Mouse (Mus musculus): ENCODE results near the gene Hpse2. TPM values are rescaled to one million over a fixed set of nuclear protein-coding genes. Genes with fewer than 3 reads are reported as not detected.

Gene Hpse2
- polyA plus RNA-seq, 1 experiment from 2014 or later, result 3.8 TPM

- ATAC-seq (ENCODE audit: low FRiP score), result no peak
- WGBS, result 73% methylated on average over 4 of the region's 4 CpGs
- no peaks in the 10 kb centered on the region for H3K27me3 ChIP-seq
- no peaks in the 10 kb centered on the region for H3K36me3 ChIP-seq (replicated peaks)
- H3K27ac ChIP-seq, result no peak overlapping the region
- no peaks in the 10 kb centered on the region for H3K4me1 ChIP-seq
- no peak overlapping the region for H3K4me2 ChIP-seq
- no peak overlapping the region for H3K9ac ChIP-seq
- no peak overlapping the region for H3K4me3 ChIP-seq (replicated peaks)
- no peaks in the 10 kb centered on the region for H3K9me3 ChIP-seq
These were observed 559.0 kb downstream of the Hpse2 start for GRCm38 (mm10) chr19:42829196-42829595.

- Histone ChIP-seq H3K4me3 (replicated peaks) (no peak overlapping the region), H3K36me3 (replicated peaks) (no peaks in the 10 kb centered on the region), H3K9ac (no peak overlapping the region), H3K4me1 (no peaks in the 10 kb centered on the region), H3K9me3 (no peaks in the 10 kb centered on the region), H3K4me2 (no peak overlapping the region), H3K27me3 (no peaks in the 10 kb centered on the region), H3K27ac (no peak overlapping the region)
- no peak for ATAC-seq (ENCODE audit: low FRiP score)
- 93% methylated on average over 3 of the region's 3 CpGs for WGBS
These were observed 560.3 kb downstream of the Hpse2 start for GRCm38 (mm10) chr19:42827843-42828242.

DNA sequence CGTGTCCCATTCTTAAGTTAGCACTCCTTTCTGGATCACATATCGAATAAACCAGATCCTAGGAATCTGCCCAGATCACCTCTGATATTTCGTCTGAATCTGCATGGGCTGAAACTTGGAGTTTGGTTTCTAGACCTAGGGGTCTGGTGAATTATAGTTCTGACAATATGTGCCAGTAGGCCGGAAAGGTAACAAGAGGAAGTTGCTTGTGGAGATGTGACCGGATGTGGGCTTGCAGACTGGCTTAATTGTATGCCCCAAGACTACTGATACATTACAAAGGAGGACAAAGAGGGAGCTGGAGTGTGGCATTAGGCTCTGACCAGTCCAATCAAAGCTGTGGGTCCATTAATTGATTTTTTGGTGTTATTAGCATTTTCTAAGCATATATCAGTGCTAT, 568.0 kb downstream of the Hpse2 start:
- H3K36me3 ChIP-seq (replicated peaks), result no peaks in the 10 kb centered on the region
- no peak overlapping the region for H3K27ac ChIP-seq
- WGBS, result 84% methylated on average over 5 of the region's 5 CpGs
- no peaks in the 10 kb centered on the region for H3K27me3 ChIP-seq
- no peak overlapping the region for H3K9ac ChIP-seq
- H3K4me3 ChIP-seq (replicated peaks), result no peak overlapping the region
- no peak for ATAC-seq (ENCODE audit: low FRiP score)
- no peaks in the 10 kb centered on the region for H3K4me1 ChIP-seq
- H3K9me3 ChIP-seq, result no peaks in the 10 kb centered on the region
- H3K4me2 ChIP-seq, result no peak overlapping the region

DNA sequence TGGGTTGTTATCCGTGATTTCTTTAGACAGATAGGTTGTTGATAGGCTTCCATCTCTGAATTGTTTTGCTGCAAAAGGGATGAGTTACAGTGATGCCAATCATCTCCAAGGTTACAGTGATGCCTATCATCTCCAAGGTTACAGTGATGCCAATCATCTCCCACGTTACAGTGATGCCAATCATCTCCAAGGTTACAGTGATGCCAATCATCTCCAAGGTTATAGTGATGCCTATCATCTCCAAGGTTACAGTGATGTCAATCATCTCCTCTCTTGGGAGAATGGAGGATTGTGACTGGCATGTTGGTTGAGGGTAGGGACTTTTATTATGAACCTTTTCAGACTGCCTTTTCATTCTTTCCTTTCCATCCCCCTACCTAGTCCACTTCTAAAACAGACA, 570.4 kb downstream of the Hpse2 start:
- no peaks in the 10 kb centered on the region for H3K4me1 ChIP-seq
- no peaks in the 10 kb centered on the region for H3K27me3 ChIP-seq
- H3K9me3 ChIP-seq, result no peaks in the 10 kb centered on the region
- H3K4me2 ChIP-seq, result no peak overlapping the region
- no peak overlapping the region for H3K9ac ChIP-seq
- 69% methylated on average over 2 of the region's 2 CpGs for WGBS
- H3K4me3 ChIP-seq (replicated peaks), result no peak overlapping the region
- H3K36me3 ChIP-seq (replicated peaks), result no peaks in the 10 kb centered on the region
- H3K27ac ChIP-seq, result no peak overlapping the region
- ATAC-seq (ENCODE audit: low FRiP score), result no peak

DNA sequence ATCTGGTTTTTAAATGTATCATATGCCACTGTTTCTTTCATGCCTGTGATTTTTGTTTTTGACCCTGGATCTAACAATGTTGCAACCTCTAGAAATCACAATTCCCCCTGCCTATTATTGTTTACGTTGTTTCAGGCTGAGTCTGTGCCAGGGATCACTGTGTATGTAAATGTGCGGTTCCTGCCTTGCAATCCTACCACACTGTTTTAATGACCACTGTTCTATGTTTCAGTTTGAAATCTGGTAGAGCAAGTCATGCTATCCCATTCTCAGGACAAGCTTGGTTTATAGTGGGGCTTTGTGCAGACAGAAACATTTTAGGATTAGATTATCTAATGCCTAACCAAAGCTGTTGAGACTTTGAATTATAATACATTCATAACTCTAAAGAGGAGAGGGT, 571.9 kb downstream of the Hpse2 start:
- no peak overlapping the region for H3K27ac ChIP-seq

GRCm38 (mm10) chr19:42810140-42810539, 578.0 kb downstream of the Hpse2 start:
- Histone ChIP-seq H3K27ac (no peak overlapping the region), H3K9me3 (no peaks in the 10 kb centered on the region), H3K4me3 (replicated peaks) (no peak overlapping the region), H3K27me3 (no peaks in the 10 kb centered on the region), H3K9ac (no peak overlapping the region), H3K4me1 (no peaks in the 10 kb centered on the region), H3K4me2 (no peak overlapping the region), H3K36me3 (replicated peaks) (no peaks in the 10 kb centered on the region)
- no peak for ATAC-seq (ENCODE audit: low FRiP score)
- WGBS, result 88% methylated on average over 5 of the region's 5 CpGs

More for the DNA sequence above, 571.9 kb downstream of the Hpse2 start:
- H3K27me3 ChIP-seq, result no peaks in the 10 kb centered on the region
- no peak overlapping the region for H3K4me3 ChIP-seq (replicated peaks)
- 93% methylated on average over 2 of the region's 2 CpGs for whole genome bisulfite sequencing
- no peaks in the 10 kb centered on the region for H3K9me3 ChIP-seq
- ATAC-seq (ENCODE audit: low FRiP score), result no peak
- no peak overlapping the region for H3K9ac ChIP-seq
- H3K4me2 ChIP-seq, result no peak overlapping the region
- H3K4me1 ChIP-seq, result no peaks in the 10 kb centered on the region
- H3K36me3 ChIP-seq (replicated peaks), result no peaks in the 10 kb centered on the region

GRCm38 (mm10) chr19:42809491-42809890, 578.7 kb downstream of the Hpse2 start:
- H3K4me3 ChIP-seq (replicated peaks), result no peak overlapping the region
- H3K36me3 ChIP-seq (replicated peaks), result no peaks in the 10 kb centered on the region
- no peaks in the 10 kb centered on the region for H3K9me3 ChIP-seq
- no peak overlapping the region for H3K27ac ChIP-seq
- no peak overlapping the region for H3K9ac ChIP-seq
- no peaks in the 10 kb centered on the region for H3K4me1 ChIP-seq
- 92% methylated on average over 10 of the region's 10 CpGs for WGBS
- ATAC-seq (ENCODE audit: low FRiP score), result no peak
- H3K27me3 ChIP-seq, result no peaks in the 10 kb centered on the region
- H3K4me2 ChIP-seq, result no peak overlapping the region

- H3K9ac ChIP-seq, result no peak overlapping the region
- no peak overlapping the region for H3K4me2 ChIP-seq
- H3K4me1 ChIP-seq, result peaks cover 5% of the 10 kb centered on the region; the same call in 1 of the 2 replicates
- WGBS, result 65% methylated on average over 2 of the region's 2 CpGs
- no peaks in the 10 kb centered on the region for H3K36me3 ChIP-seq (replicated peaks)
- no peaks in the 10 kb centered on the region for H3K9me3 ChIP-seq
- H3K4me3 ChIP-seq (replicated peaks), result no peak overlapping the region
- no peak for ATAC-seq (ENCODE audit: low FRiP score)
- no peak overlapping the region for H3K27ac ChIP-seq
- H3K27me3 ChIP-seq, result peaks cover 28% of the 10 kb centered on the region
These were observed 590.3 kb downstream of the Hpse2 start for GRCm38 (mm10) chr19:42797866-42798265.

- no peak overlapping the region for H3K9ac ChIP-seq
- H3K36me3 ChIP-seq (replicated peaks), result no peaks in the 10 kb centered on the region
- WGBS, result 37% methylated on average over 9 of the region's 9 CpGs
- no peaks in the 10 kb centered on the region for H3K9me3 ChIP-seq
- peaks cover 28% of the 10 kb centered on the region for H3K27me3 ChIP-seq
- H3K4me1 ChIP-seq, result peaks cover 5% of the 10 kb centered on the region; the same call in 1 of the 2 replicates
- peak overlapping the region; percentile 72 for H3K4me2 ChIP-seq
- ATAC-seq (ENCODE audit: low FRiP score), result no peak
- no peak overlapping the region for H3K4me3 ChIP-seq (replicated peaks)
- H3K27ac ChIP-seq, result no peak overlapping the region
These were observed 592.4 kb downstream of the Hpse2 start for GRCm38 (mm10) chr19:42795801-42796200.

DNA sequence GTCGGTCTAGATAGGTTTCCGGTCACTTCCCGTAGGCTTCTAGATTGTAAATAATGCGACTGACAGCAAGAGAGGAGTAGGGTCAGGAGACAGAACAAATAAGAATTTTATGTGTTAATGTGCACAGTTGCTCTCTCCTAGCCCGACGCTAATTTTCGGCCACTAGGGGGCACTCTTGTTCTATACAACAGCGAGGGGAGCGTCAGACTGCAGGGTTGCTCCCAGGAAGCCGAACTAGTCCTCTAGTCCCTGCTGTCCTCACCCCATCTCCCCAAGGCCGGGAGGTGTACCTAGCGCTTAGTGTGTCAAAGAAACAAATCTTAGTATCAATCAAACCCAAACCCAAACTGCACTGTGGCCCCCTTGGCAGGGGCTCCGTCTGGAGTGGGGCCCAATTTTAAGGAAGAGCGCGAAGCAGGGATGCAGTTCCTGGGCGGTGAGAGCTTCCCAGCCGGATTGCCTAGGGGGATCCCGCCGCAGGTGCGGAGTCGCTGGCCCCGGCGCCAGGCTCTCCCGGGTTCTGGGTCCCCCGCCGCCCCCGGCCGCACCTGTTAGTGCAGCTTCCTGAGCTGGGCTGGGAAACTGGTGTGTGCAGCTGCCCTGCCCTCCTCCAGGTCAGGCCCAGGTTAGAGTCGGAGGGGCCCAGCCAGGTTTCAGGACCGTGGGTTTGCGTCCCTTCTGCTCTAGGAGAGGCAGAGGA, 593.1 kb downstream of the Hpse2 start:
- Histone ChIP-seq H3K27me3 (peaks cover 28% of the 10 kb centered on the region), H3K9me3 (no peaks in the 10 kb centered on the region), H3K36me3 (replicated peaks) (no peaks in the 10 kb centered on the region), H3K27ac (no peak overlapping the region), H3K4me3 (replicated peaks) (peak overlapping the region; percentile 39), H3K4me1 (peaks cover 5% of the 10 kb centered on the region; the same call in 1 of the 2 replicates), H3K9ac (peak overlapping the region; percentile 52; the same call in 1 of the 2 replicates), H3K4me2 (peak overlapping the region; percentile 72)
- ATAC-seq (ENCODE audit: low FRiP score), result peak; percentile 89
- WGBS, result 2% methylated on average over 31 of the region's 31 CpGs

DNA sequence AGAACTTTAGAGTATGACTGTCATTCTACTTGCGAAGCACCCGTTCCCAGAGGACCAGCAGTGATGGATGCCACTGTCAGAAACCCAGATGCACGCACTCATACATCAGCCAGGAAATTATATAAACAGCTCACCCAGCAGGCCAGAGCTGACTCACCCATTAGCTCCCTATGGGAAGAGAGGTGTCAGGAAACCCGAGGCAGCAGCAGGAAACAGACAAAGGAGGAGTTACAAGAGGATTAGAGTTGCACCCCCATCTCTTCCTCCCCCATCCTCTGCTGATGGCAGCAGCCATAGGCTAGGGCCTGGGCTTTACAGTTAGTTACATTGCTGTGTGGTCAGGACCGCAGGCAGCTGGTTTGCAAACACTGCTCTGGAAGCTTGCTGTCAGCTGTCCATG, 599.8 kb downstream of the Hpse2 start:
- H3K9ac ChIP-seq, result no peak overlapping the region
- H3K27me3 ChIP-seq, result peaks cover 10% of the 10 kb centered on the region; the same call in 1 of the 2 replicates
- H3K4me1 ChIP-seq, result peaks cover 22% of the 10 kb centered on the region
- no peak overlapping the region for H3K4me3 ChIP-seq (replicated peaks)
- no peak overlapping the region for H3K27ac ChIP-seq
- WGBS, result 59% methylated on average over 5 of the region's 5 CpGs
- no peaks in the 10 kb centered on the region for H3K36me3 ChIP-seq (replicated peaks)
- no peak overlapping the region for H3K4me2 ChIP-seq
- H3K9me3 ChIP-seq, result no peaks in the 10 kb centered on the region
- no peak for ATAC-seq (ENCODE audit: low FRiP score)

GRCm38 (mm10) chr19:42785562-42786220, 602.5 kb downstream of the Hpse2 start:
- H3K9me3 ChIP-seq, result no peaks in the 10 kb centered on the region
- H3K4me3 ChIP-seq (replicated peaks), result no peak overlapping the region
- no peak overlapping the region for H3K9ac ChIP-seq
- no peak overlapping the region for H3K4me2 ChIP-seq
- peaks cover 22% of the 10 kb centered on the region for H3K4me1 ChIP-seq
- no peak for ATAC-seq (ENCODE audit: low FRiP score)
- no peak overlapping the region for H3K27ac ChIP-seq
- H3K27me3 ChIP-seq, result peaks cover 10% of the 10 kb centered on the region; the same call in 1 of the 2 replicates
- H3K36me3 ChIP-seq (replicated peaks), result no peaks in the 10 kb centered on the region
- WGBS, result 11% methylated on average over 8 of the region's 8 CpGs

DNA sequence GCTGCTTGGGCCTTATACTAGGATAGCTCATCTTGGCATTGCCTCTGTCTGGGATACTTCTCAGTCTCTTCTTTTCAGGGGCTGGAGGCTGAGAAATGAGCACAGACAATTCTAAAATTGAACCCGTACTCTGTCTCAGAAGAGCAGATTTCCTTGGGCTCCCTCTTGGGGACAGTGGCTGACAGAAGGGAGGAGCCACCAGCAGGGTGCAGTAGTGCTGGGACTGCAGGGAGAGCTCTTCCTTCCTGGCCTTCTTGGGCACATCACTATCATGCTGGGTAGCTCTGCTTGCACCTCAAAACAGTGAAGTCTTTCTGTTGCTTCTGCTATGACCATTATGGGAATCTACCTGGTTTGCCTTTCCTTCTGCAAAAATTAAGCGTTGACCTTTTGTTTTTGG, 603.0 kb downstream of the Hpse2 start:
- peaks cover 22% of the 10 kb centered on the region for H3K4me1 ChIP-seq
- no peak overlapping the region for H3K4me3 ChIP-seq (replicated peaks)
- H3K27ac ChIP-seq, result no peak overlapping the region
- no peaks in the 10 kb centered on the region for H3K36me3 ChIP-seq (replicated peaks)
- H3K9me3 ChIP-seq, result no peaks in the 10 kb centered on the region
- 44% methylated on average over 2 of the region's 2 CpGs for WGBS
- peaks cover 10% of the 10 kb centered on the region; the same call in 1 of the 2 replicates for H3K27me3 ChIP-seq
- no peak overlapping the region for H3K9ac ChIP-seq
- no peak for ATAC-seq (ENCODE audit: low FRiP score)
- H3K4me2 ChIP-seq, result no peak overlapping the region

Data from forebrain, embryonic 12.5 days (tissue).